Mouse (Mus musculus) liver, embryonic 13.5 days (tissue): Measurements from ENCODE around the gene St5. TPM values are rescaled to one million over a fixed set of nuclear protein-coding genes. Genes with fewer than 3 reads are reported as not detected.
A peak's percentile ranks its signal among the peaks of the same experiment; 100 is the strongest.

ENCODE experiments used
- ATAC-seq: fragments of 200-750 bp; cut with Nextera tagmentation; 2 replicates; pipeline ENCODE4 v1.8.0; 2017; ENCODE audit warnings: low read depth, mild to moderate bottlenecking, moderate number of reproducible peaks, moderate library complexity
- DNase-seq: peaks from one replicate; pipeline ENCODE4 v3.0.0; 2022
- H3K27ac ChIP-seq: fragments of 300-500 bp; sonication (generic); 2 replicates; pipeline ENCODE4 v1.5.1; 2015; ENCODE audit warnings: moderate library complexity, mild to moderate bottlenecking, inconsistent platforms
- H3K27me3 ChIP-seq: fragments of 300-500 bp; sonication (generic); 2 replicates; pipeline ENCODE4 v1.6.1; 2015; ENCODE audit warnings: mild to moderate bottlenecking, inconsistent platforms
- H3K36me3 ChIP-seq: fragments of 300-500 bp; sonication (generic); 2 replicates; pipeline ENCODE4 v1.6.1; 2015; ENCODE audit warnings: mild to moderate bottlenecking, inconsistent platforms
- H3K4me1 ChIP-seq: fragments of 300-500 bp; sonication (generic); replicated peaks from 2 replicates; pipeline ENCODE4 v1.6.1; 2015; ENCODE audit warnings: inconsistent platforms
- H3K4me2 ChIP-seq: fragments of 300-500 bp; sonication (generic); 2 replicates; pipeline ENCODE4 v1.6.1; 2015; ENCODE audit warnings: inconsistent platforms, mild to moderate bottlenecking, moderate library complexity
- H3K4me3 ChIP-seq: fragments of 300-500 bp; sonication (generic); replicated peaks from 2 replicates; pipeline ENCODE4 v1.5.1; 2015; ENCODE audit warnings: mild to moderate bottlenecking, inconsistent platforms
- H3K9ac ChIP-seq: fragments of 300-500 bp; sonication (generic); 2 replicates; pipeline ENCODE4 v1.6.1; 2015; ENCODE audit warnings: mild to moderate bottlenecking, inconsistent platforms
- H3K9me3 ChIP-seq: fragments of 300-500 bp; sonication (generic); replicated peaks from 2 replicates; pipeline ENCODE4 v1.6.1; 2016; ENCODE audit warnings: inconsistent platforms
- WGBS: fragments of 180-500 bp; shearing (Covaris S2); methylation state at CpG from one replicate; pipeline ENCODE4 v1.1.7; 2015; ENCODE audit not compliant: insufficient replicate concordance; 5-methylcytosine and 5-hydroxymethylcytosine counted together
- polyA plus RNA-seq: library from polyadenylated mRNA; unstranded; fragments of >200 nt; fragmentation: Nextera tagmentation; extraction: Ambion mirVana; gene quantifications from 2 replicates; pipeline ENCODE4 v1.2.1, GENCODE M21; 2015

St5 gene
- polyA plus RNA-seq, 1 experiment from 2014 or later: 16.5 TPM

DNA sequence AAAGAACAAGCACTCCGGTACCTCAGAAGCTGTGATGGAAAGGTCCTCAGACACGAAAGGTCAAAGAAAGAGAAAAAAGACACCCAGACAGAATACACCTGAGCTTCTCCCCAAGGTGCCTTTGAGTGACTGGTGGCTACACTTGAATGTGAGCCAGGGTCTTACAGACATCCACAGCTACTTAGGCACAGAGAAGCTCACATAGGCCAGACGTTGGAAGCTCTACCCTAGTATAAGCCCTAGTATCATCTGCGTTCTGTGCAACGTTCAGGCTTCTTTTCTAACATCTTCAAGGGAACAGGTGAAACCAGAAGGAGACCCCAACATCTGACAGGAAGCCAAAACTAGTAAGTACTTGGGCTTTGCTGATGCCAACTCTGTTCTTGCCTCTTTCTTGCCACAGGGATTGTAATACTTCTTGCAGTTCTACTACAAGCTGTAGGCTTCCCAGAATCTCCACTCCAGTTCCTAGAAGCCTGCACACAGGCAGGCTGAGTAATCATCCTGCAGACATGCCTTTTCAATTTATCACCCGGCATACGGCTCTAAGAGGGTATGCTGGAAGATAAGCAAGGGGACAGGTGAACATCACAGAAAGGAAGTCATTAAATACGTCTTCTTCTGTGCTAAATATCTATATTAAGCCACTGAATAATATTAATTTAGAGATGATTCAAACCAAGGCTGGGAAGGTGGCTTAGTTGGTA lies 67.2 kb downstream of the St5 start:
- H3K27ac ChIP-seq: peak overlapping the region; percentile 97
- 44% methylated on average over 8 of the region's 8 CpGs for WGBS
- H3K9me3 ChIP-seq: no peaks in the 10 kb centered on the region
- peak overlapping the region; percentile 71 for H3K4me2 ChIP-seq
- DNase-seq (peak; percentile 82), ATAC-seq (peak; percentile 96)
- no peaks in the 10 kb centered on the region for H3K36me3 ChIP-seq
- H3K4me1 ChIP-seq: peaks cover 77% of the 10 kb centered on the region
- peak overlapping the region; percentile 77 for H3K9ac ChIP-seq
- no peaks in the 10 kb centered on the region; the same call in 1 of the 2 replicates for H3K27me3 ChIP-seq
- H3K4me3 ChIP-seq: peak overlapping the region; percentile 44

DNA sequence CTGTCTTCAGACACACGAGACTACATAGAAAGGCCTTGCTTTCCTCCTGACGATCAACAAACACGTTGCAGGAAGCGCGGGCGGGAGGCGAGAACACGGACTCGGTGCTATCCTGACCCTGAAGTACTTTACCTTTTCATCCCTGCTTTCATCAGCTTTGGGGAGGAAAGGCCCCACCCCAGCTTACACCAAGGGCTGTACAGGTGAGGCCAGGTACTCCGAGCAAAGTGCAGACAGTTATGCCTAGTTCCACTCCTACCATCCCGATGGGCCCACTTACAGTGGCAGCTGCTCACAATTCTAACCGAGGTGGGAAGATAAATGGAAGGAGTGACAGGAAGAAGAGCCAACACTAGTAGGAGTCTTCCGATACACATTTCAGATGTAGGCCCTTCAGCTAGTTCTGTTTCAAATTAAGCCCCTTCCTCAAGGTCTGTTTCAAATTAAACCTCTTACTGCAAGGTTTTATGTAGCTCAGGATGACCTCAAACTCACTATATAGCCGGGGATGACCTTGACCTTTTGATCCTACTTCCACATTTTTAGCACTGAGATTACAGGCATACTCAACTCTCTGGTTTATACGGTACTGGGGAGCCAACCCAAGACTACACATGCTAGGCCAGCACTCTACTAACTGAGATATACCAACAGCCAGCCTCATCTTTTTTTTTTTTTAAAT lies 69.9 kb downstream of the St5 start:
- no peak for ATAC-seq
- no peak for DNase-seq
- Histone ChIP-seq H3K9me3 (no peaks in the 10 kb centered on the region), H3K27me3 (no peaks in the 10 kb centered on the region), H3K4me1 (peaks cover 90% of the 10 kb centered on the region), H3K36me3 (no peaks in the 10 kb centered on the region), H3K4me3 (no peak overlapping the region), H3K9ac (no peak overlapping the region), H3K27ac (peak overlapping the region; percentile 3; the same call in 1 of the 2 replicates), H3K4me2 (no peak overlapping the region)
- WGBS: 87% methylated on average over 15 of the region's 15 CpGs

DNA sequence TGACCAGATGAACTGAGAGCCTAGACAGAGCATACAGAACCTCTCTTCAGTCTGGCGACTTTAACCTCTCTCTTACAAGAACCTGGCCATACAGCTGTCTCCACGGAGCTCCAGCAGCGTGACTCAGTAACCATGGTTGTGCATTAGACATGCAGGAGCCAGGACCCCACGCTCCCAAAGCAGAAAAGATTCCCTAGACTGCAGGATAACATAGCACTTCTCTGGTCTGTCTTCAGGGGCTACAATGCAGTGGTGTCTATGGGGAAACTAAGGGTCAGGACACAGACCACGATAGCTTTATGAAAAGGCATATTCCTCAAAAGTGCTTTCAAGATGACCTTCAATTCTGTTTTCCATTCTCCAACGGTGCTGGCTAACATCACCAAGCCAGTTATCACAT lies 72.1 kb downstream of the St5 start:
- H3K9ac ChIP-seq: no peak overlapping the region
- H3K27me3 ChIP-seq: no peaks in the 10 kb centered on the region
- H3K36me3 ChIP-seq: no peaks in the 10 kb centered on the region
- H3K27ac ChIP-seq: peak overlapping the region; percentile 30; the same call in 1 of the 2 replicates
- no peak overlapping the region for H3K4me2 ChIP-seq
- H3K4me3 ChIP-seq: no peak overlapping the region
- 61% methylated on average over 6 of the region's 6 CpGs for WGBS
- ATAC-seq: no peak
- peaks cover 81% of the 10 kb centered on the region for H3K4me1 ChIP-seq
- no peaks in the 10 kb centered on the region for H3K9me3 ChIP-seq
- DNase-seq: no peak

DNA sequence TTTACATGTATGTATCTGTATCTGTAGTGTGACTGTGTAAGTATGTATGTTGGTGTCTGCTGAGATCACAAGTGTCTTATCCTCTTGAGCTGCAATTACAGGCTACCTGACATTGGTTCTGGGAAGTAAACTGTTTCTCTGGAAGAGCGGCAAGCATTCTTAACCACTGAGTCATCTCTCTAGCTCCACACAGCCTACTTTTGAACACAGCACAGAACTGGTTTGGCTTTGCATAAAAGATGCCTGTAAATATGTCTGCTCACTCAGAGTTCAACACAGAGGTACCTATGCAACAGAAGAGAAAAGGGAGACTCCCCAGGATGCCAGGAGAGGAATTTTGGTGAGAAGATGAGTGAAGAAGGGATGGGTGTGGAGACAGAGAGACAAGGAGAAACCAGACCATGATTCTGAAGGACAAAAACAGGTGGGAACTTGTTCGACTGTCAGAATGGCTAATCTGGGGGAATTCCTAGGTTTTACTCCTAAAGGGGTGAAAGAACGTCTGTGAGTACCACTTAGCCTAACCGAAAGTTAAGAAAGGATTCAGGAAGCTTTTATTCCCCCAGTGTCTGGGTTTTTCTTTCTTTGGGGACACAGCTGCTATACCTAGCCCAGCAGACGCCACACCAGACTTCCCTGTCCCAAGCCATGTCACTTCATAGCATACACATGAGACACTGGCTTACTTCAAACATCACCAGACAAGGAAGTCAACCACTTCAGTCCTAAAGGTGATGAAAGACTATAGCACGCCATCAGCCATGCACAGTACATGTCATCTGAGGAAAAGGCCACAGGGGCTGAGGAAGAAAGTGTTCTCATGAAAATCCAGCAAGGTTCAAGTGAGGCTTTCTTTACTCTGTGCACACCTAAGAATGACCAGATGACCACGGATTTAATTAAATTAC lies 73.3 kb downstream of the St5 start:
- no peak overlapping the region for H3K9ac ChIP-seq
- no peak for DNase-seq
- no peak overlapping the region for H3K4me3 ChIP-seq
- 70% methylated on average over 7 of the region's 7 CpGs for WGBS
- H3K27ac ChIP-seq: peak overlapping the region; percentile 60
- no peaks in the 10 kb centered on the region for H3K36me3 ChIP-seq
- no peaks in the 10 kb centered on the region for H3K9me3 ChIP-seq
- no peak overlapping the region for H3K4me2 ChIP-seq
- no peak for ATAC-seq
- peaks cover 74% of the 10 kb centered on the region for H3K4me1 ChIP-seq
- no peaks in the 10 kb centered on the region for H3K27me3 ChIP-seq

DNA sequence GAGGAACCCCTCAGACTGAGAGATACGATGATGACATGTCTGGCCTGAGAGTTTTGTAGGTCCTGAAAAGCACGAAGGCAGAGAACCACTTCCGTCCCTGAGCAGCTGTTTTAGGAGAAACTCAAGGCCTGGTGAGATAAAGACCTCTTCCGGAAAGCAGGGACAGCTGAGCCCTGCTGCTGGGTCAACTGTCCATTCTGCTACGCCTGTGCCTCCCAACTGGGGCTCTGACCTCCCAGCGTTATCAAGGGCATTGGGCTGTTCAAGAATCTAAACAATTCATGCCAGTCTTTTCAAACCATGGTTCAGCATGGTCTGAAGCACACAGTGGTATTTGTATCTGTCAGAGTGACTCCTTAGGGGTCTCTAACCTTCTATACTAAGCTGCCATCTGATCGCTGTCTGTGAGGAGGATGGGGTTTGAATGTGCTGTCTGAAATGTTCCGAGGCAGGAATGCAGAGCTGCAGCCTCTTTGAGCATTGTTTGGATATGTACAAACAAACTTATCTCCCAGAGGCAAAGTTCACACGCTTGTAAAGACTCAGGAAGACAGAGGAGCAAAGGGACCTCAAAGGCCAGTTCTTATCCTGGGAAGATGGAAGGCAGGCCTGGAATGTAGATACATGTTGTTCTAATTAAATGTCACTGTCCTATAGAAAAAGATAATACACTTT lies 74.3 kb downstream of the St5 start:
- ATAC-seq (peak; percentile 52), DNase-seq (no peak)
- Histone ChIP-seq H3K27me3 (no peaks in the 10 kb centered on the region), H3K27ac (peak overlapping the region; percentile 67), H3K4me2 (peak overlapping the region; percentile 4; the same call in 1 of the 2 replicates), H3K9ac (no peak overlapping the region), H3K4me1 (peaks cover 69% of the 10 kb centered on the region), H3K9me3 (no peaks in the 10 kb centered on the region), H3K36me3 (no peaks in the 10 kb centered on the region), H3K4me3 (no peak overlapping the region)
- 15% methylated on average over 9 of the region's 9 CpGs for WGBS

DNA sequence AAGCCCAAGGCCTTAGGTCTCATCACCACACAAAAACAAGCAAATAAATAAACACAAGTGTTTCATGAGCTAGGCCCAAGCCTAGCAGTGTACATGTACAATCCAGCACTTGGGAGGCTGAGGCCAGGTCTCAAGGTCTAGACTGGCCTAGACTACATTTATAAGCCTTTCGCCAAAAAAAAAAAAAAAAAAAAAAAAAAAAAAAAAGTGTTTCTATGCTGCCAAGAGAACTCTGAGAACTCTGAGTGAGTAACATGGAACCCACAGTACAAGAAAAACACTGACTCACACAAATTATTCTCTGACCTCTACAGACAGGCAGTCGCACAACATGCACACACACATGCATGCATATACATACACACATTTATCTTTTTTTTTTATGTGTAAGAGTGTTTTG lies 75.6 kb downstream of the St5 start:
- H3K4me2 ChIP-seq: no peak overlapping the region
- DNase-seq (no peak), ATAC-seq (no peak)
- no peak overlapping the region for H3K4me3 ChIP-seq
- H3K9me3 ChIP-seq: no peaks in the 10 kb centered on the region
- H3K36me3 ChIP-seq: no peaks in the 10 kb centered on the region
- no peaks in the 10 kb centered on the region for H3K27me3 ChIP-seq
- H3K27ac ChIP-seq: no peak overlapping the region
- H3K4me1 ChIP-seq: peaks cover 70% of the 10 kb centered on the region
- 79% methylated on average over 2 of the region's 2 CpGs for WGBS
- H3K9ac ChIP-seq: no peak overlapping the region

DNA sequence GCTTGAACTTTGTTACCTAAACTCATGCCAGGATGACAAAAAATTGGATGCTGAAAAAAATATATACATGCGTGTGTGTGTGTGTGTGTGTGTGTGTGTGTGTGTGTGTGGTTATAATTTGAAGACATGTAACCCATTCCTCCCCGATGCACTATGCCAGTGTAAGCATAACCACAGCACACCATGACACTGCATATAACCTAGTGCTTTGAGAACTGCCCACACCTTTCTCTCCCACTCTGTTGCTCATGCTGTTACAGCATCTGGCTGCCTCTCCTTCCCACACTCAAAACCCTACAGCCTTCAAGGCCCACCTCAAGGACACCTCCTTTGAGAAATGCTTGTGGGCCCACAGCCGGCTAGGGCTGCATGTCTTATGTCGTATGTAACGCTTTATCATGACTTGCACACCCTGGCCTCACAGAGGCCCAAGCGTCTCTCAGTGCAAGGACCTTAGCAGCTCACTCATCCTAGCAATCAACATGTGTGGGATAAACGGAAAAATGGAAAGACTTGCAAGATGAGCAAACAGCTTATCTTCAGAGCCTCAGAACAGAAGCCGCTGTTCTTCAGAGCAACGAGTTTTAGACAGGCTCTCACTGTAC lies 81.1 kb downstream of the St5 start:
- H3K36me3 ChIP-seq: no peaks in the 10 kb centered on the region
- DNase-seq (peak; percentile 56), ATAC-seq (peak; percentile 92)
- H3K27ac ChIP-seq: peak overlapping the region; percentile 76
- H3K9ac ChIP-seq: peak overlapping the region; percentile 14; the same call in 1 of the 2 replicates
- WGBS: 22% methylated on average over 9 of the region's 9 CpGs
- peaks cover 63% of the 10 kb centered on the region for H3K4me1 ChIP-seq
- no peaks in the 10 kb centered on the region for H3K9me3 ChIP-seq
- H3K4me2 ChIP-seq: peak overlapping the region; percentile 23
- no peak overlapping the region for H3K4me3 ChIP-seq
- no peaks in the 10 kb centered on the region for H3K27me3 ChIP-seq

DNA sequence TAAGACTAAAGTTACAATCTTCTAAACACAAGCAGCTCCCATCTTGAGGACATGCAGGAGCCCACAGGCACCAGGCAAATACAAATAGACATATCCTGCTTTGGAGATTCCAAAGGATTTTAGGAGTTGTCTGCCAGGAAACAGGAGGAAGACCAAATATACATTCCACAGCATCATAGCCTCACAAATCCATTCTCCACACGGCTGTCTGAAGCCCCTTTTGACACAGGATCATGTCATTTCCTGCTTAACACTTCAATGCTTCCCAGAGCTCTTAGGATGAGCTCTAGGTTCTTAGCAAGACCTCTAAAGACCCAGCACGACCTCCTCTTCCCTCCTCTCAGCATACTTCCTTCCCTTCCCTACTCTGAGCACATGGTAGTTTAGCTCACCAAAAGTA lies 82.4 kb downstream of the St5 start:
- Histone ChIP-seq H3K36me3 (no peaks in the 10 kb centered on the region), H3K4me2 (no peak overlapping the region), H3K4me3 (no peak overlapping the region), H3K27me3 (no peaks in the 10 kb centered on the region), H3K27ac (peak overlapping the region; percentile 76; the same call in 1 of the 2 replicates), H3K9me3 (no peaks in the 10 kb centered on the region), H3K9ac (no peak overlapping the region), H3K4me1 (peaks cover 74% of the 10 kb centered on the region)
- no peak for DNase-seq
- no peak for ATAC-seq
- WGBS: 22% methylated on average over 2 of the region's 2 CpGs

DNA sequence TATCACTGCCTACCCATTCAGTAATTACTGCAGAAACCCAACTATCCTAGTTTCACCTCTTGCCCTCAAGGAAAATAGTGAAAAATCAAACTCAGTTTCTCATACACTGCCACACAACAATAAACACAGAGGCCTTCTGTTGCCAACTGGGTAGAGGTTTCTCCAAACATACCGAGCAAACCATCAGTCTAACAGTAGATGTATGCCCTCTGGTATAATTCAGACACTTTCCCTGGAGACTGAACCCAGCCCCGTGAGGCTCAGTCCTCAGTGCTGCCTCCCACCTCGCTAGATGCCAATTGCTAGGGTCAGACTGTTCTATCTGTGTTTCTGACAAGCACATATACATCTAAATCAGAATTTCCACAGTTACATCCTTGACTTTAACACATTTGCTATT lies 83.1 kb downstream of the St5 start:
- 80% methylated on average over 3 of the region's 3 CpGs for WGBS
- Histone ChIP-seq H3K9me3 (no peaks in the 10 kb centered on the region), H3K4me3 (no peak overlapping the region), H3K4me1 (peaks cover 79% of the 10 kb centered on the region), H3K4me2 (no peak overlapping the region), H3K27me3 (no peaks in the 10 kb centered on the region), H3K9ac (no peak overlapping the region), H3K27ac (no peak overlapping the region), H3K36me3 (no peaks in the 10 kb centered on the region)
- DNase-seq: no peak
- no peak for ATAC-seq

DNA sequence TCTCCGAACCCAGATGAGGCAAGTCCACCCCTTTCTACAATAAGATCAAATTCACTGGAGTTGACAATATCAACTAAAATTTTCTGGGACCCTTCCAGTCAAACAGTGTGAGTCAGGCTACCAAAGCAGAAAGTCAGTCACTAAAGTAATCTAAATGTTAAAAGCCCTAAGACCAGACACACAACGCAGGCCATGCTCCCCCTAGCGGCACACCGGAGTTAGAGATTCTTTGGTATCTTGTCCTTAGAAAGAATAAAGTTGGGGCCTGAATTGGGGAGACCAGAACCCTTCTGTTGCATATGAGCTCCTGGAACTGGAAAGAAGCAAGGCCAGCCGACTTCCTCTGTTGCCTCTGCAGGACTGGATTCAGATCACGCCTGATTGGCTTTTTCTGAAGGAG lies 84.7 kb downstream of the St5 start:
- DNase-seq (peak; percentile 57), ATAC-seq (no peak)
- Histone ChIP-seq H3K4me2 (no peak overlapping the region), H3K27ac (no peak overlapping the region), H3K4me1 (peaks cover 82% of the 10 kb centered on the region), H3K9me3 (no peaks in the 10 kb centered on the region), H3K9ac (no peak overlapping the region), H3K36me3 (no peaks in the 10 kb centered on the region), H3K27me3 (no peaks in the 10 kb centered on the region), H3K4me3 (no peak overlapping the region)
- WGBS: 18% methylated on average over 6 of the region's 6 CpGs
